Mouse (Mus musculus): ENCODE measurements at regions not wholly inside any gene's neighbourhood (a gene's known extent, or its start where the extent isn't known, plus 50 kb on each side); places are given as distances from the start of the nearest gene placed in this dataset.
"Not testable (repeated sequence)": the region's sequence is repeated elsewhere in the genome, so short reads cannot be mapped to it uniquely, and the experiment has no call there.

DNA sequence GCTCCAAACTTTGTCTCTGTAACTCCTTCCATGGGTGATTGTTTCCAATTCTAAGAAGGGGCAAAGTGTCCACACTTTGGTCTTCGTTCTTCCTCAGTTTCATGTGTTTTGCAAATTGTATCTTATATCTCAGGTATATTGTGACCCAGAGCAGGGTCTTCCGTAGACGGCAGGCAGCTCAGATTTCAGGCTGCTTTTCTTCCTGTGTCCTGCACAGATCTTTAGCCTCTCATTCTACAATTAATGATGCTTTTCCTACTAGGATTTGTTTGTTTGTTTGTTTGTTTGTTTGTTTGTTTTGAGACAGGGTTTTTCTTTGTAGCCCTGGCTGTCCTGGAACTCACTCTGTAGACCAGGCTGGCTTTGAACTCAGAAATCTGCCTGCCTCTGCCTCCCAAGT lies 69.0 kb upstream of the Cpsf6 start:
- DNase-seq (ENCODE audit: low spot score), result not testable (repeated sequence)

DNA sequence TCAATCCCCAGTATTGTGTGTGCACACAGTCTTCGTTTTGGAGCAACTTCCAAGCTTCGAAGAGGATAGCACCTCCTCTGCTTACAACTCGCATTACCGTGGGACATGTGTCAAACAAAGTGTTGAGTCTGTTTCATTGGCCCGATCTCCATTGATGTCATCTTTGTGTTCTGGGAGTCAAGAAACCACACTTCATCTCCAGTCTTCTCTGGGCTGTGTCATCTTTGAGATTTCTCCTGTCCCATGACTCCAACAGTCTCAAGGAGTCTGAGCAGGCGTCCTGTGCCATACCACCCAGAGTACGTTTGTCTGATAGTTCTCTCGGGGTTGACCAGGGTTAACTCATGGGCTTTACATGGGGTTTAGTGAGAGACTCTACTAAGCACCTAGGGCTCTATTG lies 67.8 kb upstream of the Cpsf6 start:
- DNase-seq (ENCODE audit: low spot score), result no peak

DNA sequence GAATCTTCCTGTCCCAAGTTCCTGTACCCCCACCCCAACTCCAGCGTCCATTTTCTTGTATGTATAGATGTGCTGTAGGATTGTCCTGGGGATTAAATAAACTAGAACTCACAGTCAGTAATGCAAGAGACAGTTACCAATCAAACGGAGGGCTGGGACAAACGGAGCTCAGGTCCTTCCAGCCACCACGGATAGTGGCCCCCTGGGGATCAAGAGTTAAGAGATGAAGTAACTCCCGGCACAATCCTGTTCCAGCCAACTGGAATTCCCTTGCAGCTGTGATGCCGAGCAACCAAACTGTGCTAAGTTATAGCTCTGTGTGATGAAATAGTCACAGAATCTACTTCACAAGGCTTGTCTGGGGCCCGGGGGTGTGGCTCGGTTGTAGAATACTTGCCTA lies 67.4 kb upstream of the Cpsf6 start:
- DNase-seq (ENCODE audit: low spot score), result no peak

DNA sequence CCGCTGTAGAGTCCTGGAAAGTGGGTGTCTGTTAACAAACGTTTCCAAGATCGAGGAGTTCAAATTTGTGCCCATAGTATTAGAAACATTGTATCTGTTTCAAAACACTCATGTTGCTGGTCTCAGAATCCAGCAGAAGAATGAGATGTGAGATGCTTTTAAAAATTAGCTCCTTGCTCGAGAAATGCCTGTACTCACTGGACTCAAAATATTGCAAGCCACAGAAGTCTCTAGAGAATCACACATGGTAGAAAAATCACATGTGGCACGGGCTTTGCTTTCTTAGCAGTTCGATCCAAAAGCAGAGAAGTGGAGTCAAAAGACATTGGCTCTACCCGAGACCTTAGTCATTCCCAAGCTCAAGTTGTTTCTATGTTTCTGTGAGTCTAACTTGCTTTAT lies 67.0 kb upstream of the Cpsf6 start:
- no peak for DNase-seq (ENCODE audit: low spot score)

DNA sequence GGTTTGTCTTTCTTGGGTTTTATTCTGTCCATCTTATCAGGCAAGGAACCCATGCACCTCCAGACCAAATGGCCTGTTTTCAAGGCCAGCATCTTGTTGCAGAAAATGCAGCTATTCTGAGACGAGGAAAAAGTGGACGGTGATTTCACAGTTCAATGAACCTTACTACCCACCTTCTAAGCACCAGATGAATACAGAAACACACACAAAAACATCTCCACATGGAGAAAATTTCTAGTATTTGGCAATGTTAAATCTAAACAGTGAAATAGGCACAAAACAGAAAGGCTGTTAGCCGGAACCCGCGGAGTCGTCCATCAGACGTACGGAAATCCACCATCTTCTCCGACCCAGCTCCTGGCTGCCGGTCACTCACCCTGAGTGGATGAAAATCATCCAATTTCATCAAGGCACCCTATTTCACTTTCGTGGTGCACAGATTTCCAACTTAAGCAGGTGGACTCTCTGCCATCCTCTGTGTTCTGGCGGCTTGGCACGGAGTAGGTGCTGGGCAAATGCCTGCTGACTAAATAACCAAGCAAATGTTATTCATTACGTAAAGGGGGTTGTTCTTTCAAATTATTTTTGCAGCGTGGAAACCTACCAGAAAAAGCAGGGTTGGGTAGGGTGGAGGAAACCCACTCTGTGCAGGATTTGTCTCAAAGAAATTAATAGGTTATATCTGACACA lies 66.1 kb upstream of the Cpsf6 start:
- no peak for DNase-seq (ENCODE audit: low spot score)

DNA sequence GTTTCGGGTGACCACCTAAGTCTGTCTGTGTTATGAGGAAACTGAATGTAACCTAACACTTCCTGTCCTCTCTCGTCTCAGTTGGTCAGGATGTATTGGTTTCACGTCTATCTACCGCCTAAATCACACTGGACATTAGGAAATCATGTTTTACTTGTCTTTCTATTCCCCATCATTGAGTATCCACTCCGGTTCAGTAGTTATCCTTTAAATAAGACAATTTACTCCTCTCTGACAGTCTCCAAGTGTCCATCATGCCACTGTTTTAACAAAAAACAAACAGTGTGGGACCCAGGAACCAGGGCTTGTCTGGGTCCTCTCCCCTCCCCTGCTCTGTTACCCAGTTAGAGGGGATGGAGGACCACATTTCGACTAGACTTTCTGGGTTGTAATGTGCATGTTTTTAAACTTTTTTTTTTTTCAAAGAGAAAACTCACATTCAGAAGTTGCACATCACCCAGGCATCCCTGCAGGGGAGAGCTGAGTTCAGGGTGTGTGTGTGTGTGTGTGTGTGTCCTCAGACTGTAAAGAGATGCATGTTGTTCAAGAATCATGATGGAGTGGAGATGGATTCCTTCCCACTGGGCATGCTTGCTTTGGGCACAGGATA lies 65.5 kb upstream of the Cpsf6 start:
- DNase-seq (ENCODE audit: low spot score), result no peak

DNA sequence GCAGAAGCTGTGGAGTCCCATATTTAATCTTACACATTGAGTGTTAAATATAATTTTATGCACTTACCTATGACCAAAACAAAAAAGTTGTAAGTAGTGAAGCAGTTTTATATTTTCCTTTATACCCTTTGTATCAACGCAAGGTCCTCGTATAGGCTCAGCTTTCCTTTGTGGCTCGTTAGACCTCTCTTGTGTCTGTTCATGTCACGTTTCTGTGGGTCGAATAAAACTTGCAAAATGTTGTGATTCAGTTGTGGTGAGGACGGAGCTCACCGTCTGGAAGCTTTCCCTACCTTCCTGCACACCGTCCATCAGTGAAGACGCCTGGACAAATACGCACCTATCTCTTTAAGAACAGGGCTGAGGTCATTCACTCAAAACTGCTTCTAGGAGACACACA lies 64.9 kb upstream of the Cpsf6 start:
- no peak for DNase-seq (ENCODE audit: low spot score)

DNA sequence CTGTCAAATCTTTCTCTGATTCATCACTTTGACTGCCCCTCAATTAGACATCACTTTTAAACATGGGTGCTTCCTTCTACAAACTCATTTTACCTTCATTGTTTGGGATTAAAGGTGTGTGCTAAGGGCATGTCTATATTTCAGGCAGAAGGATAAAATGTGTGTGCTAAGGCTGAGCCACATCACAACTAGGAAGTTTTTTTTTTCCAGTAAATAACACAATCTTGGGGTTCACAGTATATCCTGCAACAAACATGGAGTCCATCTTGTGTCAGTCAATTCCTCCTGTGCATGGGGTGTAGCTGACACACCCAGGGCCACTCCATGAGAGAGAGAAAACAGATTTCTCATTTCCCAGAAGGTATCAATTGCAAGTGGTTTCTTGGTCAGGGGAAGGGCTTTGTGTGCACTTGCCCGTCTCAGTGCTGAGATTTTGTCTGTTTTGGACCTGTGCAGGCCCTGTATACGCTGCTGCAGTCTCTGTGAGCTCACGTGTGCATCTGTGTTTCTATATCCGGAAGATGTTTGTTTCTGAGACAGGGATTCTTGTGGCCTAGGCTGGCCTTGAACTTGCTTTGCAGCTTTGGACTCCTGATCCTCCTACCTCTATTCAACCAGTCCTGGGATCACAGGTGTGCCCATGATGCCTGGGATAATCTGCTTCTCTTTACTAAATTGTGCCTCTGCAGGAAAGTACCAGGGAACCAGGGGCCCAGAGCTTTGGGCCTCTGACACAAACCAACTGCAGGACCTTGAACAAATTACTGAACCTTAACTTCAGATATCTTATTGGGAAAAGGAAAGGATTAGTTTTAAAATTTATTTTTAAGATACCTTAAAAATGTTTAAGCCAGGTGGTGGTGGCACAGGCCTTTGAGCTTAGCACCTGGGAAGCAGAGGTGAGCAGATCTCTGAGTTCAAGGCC lies 63.9 kb upstream of the Cpsf6 start:
- DNase-seq (ENCODE audit: low spot score), result no peak

DNA sequence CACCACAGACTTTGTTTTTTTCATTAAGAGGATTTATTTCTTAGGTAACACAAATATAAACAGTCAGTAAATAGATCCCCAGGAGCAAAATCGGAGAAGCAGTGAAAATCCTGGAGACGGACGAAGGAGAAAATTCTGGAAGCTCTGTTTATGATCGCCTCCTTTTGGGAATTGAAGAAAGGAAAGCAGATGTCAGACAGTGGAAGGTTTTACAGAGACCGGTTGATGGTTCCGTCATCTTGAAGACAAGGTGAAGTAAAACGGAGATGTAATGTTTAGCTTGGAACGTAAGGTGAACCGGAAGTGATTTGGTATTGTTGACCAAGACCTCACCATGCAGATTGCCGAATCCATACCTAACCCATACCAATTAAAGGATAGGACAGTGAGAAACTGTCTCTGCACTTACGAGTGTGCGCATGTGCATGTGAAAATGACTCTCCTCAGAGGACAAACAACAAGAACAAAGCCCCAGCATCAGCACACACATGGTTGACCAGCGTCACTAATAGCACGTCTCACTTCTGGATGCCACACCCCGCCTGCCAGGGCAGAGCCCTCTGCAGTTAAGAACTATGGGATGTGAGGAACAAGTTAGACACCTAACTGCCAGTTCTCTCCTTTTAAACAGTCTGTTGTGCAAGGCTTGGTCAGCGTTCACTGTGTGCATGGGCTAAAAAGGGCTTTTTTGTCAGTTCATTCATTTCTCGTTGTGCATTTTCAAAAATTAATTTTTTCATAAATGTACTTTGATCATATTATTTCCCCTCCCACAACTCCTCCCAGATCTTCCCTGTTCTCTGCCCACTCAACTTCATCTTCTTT lies 62.4 kb upstream of the Cpsf6 start:
- no peak for DNase-seq (ENCODE audit: low spot score)

DNA sequence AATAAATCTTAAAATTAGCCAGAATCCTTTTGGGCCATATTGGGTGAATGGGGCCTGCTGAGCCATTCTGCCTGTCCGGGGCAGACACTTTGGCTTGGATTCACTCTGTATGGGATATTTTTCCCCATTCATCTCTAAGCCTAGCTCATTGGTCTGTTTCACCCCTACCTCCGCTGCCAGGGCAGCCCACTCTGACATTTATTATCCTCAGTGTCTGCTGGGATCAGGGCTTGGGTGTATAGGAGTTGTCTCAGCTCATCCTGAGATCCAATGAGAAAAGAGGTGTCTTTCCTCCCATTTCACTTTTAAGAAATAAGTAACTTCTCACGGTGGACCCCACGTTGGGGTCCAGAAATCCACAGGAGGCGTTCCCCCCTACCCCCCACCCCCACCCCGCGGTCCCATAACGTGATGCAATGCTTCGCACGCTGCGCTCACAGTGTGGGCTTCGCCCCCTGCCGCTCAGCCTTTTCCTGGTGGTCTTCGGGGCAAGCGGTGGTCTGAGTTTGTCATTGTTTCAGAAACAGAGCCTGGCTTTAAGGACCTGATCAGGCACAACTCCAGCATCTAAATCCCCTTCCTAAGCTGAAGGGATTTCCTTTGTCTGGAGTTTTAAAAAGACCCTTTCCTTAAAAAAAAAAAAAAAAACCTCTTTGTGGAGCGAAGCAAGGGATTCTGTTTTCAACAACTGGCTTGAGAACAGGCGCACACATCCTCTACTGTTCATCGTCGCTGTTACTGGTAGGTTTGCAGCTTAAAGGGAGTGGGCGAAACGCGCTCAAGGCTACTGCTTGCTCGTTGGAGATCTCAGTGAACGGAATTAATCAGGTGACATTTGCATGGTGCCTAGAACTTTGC lies 61.5 kb upstream of the Cpsf6 start:
- no peak for DNase-seq (ENCODE audit: low spot score)

DNA sequence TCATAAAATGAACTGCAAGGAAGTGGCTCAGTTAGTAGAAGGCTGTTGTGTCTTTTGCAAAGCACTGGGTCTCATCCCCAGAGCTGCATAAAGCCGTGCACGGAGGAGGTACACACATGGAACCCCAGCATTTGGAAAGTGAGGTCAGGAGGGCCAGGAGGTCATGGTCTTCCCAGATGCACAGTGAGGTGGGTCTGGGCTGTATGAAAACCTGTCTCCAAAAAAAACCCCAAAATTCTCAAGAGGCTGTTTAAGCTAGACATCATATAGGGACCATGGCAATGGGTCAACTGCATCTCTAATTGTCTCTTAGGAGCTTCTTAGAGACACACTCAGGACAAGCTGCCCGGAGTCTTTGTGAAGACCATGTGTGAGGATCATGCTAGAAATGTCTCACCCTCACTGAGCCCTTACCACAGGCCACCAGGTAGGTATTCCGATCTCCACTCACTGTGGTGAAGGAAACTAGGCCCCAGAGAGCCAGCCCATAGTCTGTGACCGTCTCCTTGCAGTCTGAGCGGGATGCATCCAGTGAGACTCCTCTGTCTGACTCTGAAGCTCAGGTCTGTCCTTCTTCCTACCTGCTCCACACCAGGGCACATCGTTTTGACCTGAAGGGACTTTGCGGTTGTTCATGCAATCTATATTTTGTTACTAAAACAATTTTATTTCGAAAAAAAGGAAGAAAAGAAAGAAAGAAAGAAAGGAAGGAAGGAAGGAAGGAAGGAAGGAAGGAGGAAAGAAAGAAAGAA lies 60.6 kb upstream of the Cpsf6 start:
- no peak for DNase-seq (ENCODE audit: low spot score)

DNA sequence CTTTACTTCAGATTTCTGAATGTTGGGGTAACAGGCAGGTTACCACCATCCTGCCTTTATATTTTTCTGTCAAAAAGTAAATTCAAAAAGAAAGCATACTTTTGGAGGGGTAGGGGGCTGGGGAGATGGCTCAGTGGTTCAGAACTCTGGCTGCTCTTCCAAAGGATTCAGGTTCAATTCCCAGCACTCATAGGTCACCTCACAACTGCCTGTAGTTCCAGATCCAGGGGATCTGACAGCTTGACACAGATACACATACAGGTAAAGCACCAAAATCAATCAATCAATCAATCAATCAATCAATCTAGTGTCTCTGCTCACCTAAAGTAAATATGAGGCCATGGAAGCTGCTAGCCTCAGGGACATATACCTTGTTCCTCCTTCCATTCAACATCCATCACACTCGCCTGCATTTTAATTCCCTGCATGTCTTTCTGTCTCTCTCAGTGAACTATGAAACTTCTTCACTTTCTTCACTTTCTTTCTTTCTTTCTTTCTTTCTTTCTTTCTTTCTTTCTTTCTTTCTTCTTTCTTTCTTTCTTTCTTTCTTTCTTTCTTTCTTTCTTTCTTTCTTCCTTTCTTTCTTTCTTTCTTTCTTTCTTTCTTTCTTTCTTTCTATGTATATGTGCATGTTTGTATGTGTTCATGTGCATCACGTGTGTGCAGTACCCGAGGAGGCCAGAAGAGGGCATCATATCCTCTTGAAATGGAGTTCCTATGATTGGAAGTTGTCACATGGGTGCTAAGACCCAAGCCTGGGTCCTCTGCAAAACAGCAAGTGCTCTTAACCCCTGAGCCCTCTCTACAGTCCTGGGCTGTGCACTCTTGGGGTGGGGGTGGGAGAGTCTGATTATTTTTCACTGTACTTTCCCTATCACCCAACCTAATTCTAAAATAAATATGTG lies 59.6 kb upstream of the Cpsf6 start:
- DNase-seq (ENCODE audit: low spot score), result no peak

DNA sequence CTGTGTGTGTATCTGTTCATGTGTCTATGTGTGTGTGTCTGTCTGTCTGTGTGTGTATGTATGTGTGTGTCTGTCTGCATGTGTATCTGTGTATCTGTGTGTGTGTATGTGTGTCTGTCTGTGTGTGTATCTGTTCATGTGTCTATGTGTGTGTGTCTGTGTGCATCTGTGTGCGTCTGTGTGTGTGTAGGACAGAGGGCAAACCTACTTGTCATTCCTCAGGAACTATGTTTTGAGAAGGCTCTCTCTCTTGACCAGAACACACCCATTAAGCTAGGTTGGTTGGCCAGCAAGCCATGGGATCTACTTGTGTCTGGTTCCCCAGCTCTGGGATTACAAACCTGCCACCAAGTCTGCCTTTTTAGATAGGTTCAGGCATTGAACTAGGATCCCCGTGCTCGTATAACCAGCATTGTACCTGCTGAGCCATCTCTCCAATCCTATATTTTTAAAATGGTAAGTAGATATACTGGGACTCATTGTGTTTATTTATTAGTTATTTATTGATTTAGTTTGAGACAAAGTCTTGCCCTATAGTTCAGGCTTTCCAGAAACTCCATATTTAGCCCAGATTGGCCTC lies 58.9 kb upstream of the Cpsf6 start:
- no peak for DNase-seq (ENCODE audit: low spot score)

DNA sequence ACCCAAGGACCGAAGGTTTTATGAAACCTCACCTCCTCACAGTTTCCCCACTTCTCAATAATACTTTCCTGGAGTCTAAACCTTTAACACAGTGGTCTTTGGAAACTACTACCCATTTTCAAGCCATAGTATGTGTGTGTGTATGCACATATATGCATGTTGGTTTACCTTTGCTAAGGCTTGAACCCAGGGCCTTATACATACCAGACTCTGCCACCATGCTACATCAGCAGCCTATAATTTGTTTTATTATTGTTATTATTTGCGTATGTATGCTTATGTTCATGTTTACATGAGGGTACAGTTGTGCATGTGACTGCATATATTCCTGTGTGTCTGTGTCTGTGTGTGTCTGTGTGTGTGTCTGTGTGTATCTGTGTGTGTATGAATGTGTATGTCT lies 58.2 kb upstream of the Cpsf6 start:
- DNase-seq (ENCODE audit: low spot score), result no peak

DNA sequence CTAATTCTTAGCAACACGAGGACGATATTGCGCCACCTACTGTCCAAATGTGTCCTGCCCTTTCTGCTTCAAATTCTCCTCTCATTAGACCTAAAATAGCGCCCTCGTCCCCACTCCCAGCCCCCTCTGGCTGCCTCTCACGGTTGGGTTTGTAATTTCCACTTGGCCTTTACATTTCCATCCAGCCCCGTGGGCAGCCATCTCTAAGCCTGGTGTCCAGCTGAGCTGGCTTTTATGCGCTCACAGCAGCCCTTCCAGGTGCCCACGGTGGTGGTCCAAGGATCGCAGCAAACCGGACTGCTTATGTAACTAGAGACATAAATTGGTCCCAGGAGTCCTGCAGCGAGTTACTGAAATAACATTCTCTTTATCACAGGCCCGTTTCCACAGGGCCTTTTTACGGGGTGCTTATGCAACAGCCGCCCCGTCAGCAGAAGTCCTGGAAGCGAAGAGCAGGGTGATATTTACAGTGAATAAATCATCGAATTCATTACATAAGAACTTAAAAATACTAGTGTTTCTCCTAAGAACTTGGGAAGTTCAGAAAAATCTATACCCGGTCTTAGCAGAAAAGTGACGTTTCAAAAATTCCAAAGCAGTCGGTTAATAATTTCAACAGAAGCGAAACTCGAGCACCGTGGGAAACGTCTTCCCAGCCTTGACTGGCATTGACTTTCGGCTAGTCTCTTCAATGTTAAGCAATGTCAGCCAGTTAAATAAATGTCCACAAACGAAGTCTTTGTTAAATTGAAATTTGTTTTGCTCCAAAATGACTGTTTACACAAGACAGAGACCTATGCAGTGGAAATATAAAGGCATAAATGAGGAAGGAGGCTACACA lies 57.3 kb upstream of the Cpsf6 start:
- DNase-seq (ENCODE audit: low spot score), result peak; percentile 51

DNA sequence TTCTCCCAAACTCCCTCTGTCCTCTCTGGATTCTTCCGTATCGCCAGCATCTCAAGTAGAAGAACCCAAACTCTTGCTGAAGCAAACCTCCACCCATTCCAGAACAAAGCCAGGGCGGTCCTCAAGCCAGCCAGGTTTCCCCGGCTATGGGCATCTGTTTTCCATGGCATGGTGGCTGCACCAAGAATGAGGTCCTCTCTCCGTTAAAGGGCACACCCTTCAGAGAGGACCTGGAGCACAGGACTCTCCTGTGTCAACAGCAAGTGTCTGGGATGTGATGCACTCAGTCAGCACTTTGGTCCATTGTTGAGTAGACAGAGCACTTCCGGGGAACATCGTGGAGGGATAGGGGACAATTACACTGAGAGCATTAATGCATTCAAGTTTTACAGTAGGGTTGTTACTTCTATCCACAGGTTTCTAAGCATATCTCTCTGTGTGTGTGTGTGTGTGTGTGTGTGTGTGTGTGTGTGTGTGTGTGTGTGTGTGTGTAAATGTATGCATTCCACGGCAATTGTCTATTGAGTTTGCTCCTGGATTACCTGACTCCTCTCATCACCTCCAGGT lies 56.6 kb upstream of the Cpsf6 start:
- no peak for DNase-seq (ENCODE audit: low spot score)

DNA sequence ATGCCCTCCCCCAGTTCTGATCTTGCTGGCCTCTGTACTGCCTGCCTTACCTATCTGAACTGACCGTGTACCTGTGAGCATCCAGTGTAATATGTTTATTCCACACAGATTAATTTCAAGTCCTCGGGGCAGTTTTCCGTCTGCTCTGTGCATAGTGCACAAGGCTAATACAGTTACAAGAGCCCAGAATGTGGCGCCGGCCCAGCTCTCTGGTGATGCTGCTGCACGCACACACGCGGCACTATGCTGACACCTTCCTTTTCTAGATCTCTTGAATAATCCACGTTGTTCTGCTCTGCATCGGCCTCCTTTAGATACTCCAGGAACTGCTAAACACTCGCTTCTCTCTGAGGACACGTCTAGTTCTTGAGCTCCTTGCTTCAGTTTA lies 55.9 kb upstream of the Cpsf6 start:
- no peak for DNase-seq (ENCODE audit: low spot score)

Measured in c-Kit-positive CD71-positive TER-119-positive erythroid progenitor cells, embryonic 14.5 days (primary cell).